Mouse (Mus musculus) intestine, postnatal 0 days (tissue): Measurements from ENCODE around the gene Aoc2. TPM values are rescaled to one million over a fixed set of nuclear protein-coding genes. Genes with fewer than 3 reads are reported as not detected.

Experiments
- ATAC-seq: fragments of 200-750 bp; cut with Nextera tagmentation; 2 replicates; pipeline ENCODE4 v1.8.0; 2017; ENCODE audit warnings: mild to moderate bottlenecking, moderate TSS enrichment, moderate library complexity
- H3K27ac ChIP-seq: fragments of 300-500 bp; sonication (generic); 2 replicates; pipeline ENCODE4 v1.5.1; 2014; ENCODE audit warnings: mild to moderate bottlenecking, low read depth, low read length, moderate library complexity
- H3K27me3 ChIP-seq: fragments of 300-500 bp; sonication (generic); replicated peaks from 2 replicates; pipeline ENCODE4 v1.6.1; 2014; ENCODE audit warnings: low read length, mixed read lengths; ENCODE audit not compliant: control insufficient read depth, insufficient read depth
- H3K36me3 ChIP-seq: fragments of 300-500 bp; sonication (generic); 2 replicates; pipeline ENCODE4 v1.6.1; 2014; ENCODE audit warnings: mild to moderate bottlenecking, moderate library complexity; ENCODE audit not compliant: control insufficient read depth, insufficient read depth
- H3K4me1 ChIP-seq: fragments of 300-500 bp; sonication (generic); replicated peaks from 2 replicates; pipeline ENCODE4 v1.6.1; 2014; ENCODE audit warnings: antibody characterized with exemption, low read length, mixed read lengths; ENCODE audit not compliant: control insufficient read depth, insufficient read depth
- H3K4me2 ChIP-seq: fragments of 300-500 bp; sonication (generic); replicated peaks from 2 replicates; pipeline ENCODE4 v1.6.1; 2014; ENCODE audit warnings: low read depth, mild to moderate bottlenecking, moderate library complexity
- H3K4me3 ChIP-seq: fragments of 300-500 bp; sonication (generic); 2 replicates; pipeline ENCODE4 v1.5.1; 2014; ENCODE audit warnings: low read depth, low read length
- H3K9ac ChIP-seq: fragments of 300-500 bp; sonication (generic); 2 replicates; pipeline ENCODE4 v1.6.1; 2014; ENCODE audit warnings: mild to moderate bottlenecking, low read depth, low read length
- H3K9me3 ChIP-seq: fragments of 300-500 bp; sonication (generic); 2 replicates; pipeline ENCODE4 v1.6.1; 2016; ENCODE audit warnings: mixed run types; ENCODE audit not compliant: control insufficient read depth
- CTCF ChIP-seq: sonication (generic); IDR thresholded peaks from 2 replicates; pipeline ENCODE4 v1.5.1; 2016; ENCODE audit warnings: low read depth, mild to moderate bottlenecking, control low read depth, antibody characterized with exemption, moderate library complexity
- WGBS: fragments of 180-500 bp; shearing (Covaris S2); extraction: QIAGEN DNeasy Blood & Tissue Kit; methylation state at CpG from one replicate; pipeline ENCODE4 v1.1.7; 2014; 5-methylcytosine and 5-hydroxymethylcytosine counted together
- polyA plus RNA-seq: library from polyadenylated mRNA; unstranded; fragments of >200 nt; fragmentation: Nextera tagmentation; extraction: Ambion mirVana; gene quantifications from 2 replicates; pipeline ENCODE4 v1.2.1, GENCODE M21; 2015

Aoc2 gene
- 0.34 and 0.41 TPM in 2 replicates for polyA plus RNA-seq

- H3K4me3 ChIP-seq: no peak within 1 kb of the TSS
- no peaks in the 10 kb centered on the region for H3K9me3 ChIP-seq
- no peak for TF ChIP-seq CTCF
- no peaks in the 10 kb centered on the region for H3K4me1 ChIP-seq
- ATAC-seq: no peak
- H3K27me3 ChIP-seq: no peaks in the 10 kb centered on the region
- no peak within 1 kb of the TSS for H3K4me2 ChIP-seq
- no peak within 1 kb of the TSS for H3K9ac ChIP-seq
- H3K27ac ChIP-seq: no peak within 1 kb of the TSS; the same call in 1 of the 2 replicates
- 81% methylated on average over 5 of the region's 5 CpGs for WGBS
- peaks cover 57% of the 10 kb centered on the region for H3K36me3 ChIP-seq
These were observed at the start of gene Aoc2 for GRCm38 (mm10) chr11:101324763-101325162. Gene Aoc2 (plus strand): TSS chr11:101325063.

GRCm38 (mm10) chr11:101275309-101275708, 49.6 kb upstream of the Aoc2 start:
- no peak overlapping the region for H3K9ac ChIP-seq
- H3K4me2 ChIP-seq: no peak overlapping the region
- no peak for TF ChIP-seq CTCF
- no peaks in the 10 kb centered on the region; the same call in 1 of the 2 replicates for H3K36me3 ChIP-seq
- peaks cover 18% of the 10 kb centered on the region for H3K4me1 ChIP-seq
- WGBS: 76% methylated on average over 4 of the region's 4 CpGs
- H3K27ac ChIP-seq: no peak overlapping the region
- no peak for ATAC-seq
- H3K9me3 ChIP-seq: no peaks in the 10 kb centered on the region
- no peak overlapping the region for H3K4me3 ChIP-seq
- no peaks in the 10 kb centered on the region for H3K27me3 ChIP-seq

GRCm38 (mm10) chr11:101276319-101277070, 48.4 kb upstream of the Aoc2 start:
- 47% methylated on average over 27 of the region's 27 CpGs for WGBS

GRCm38 (mm10) chr11:101277381-101278222, 47.3 kb upstream of the Aoc2 start:
- Histone ChIP-seq H3K4me2 (peak overlapping the region; percentile 75), H3K4me3 (peak overlapping the region; percentile 89), H3K9me3 (no peaks in the 10 kb centered on the region), H3K9ac (peak overlapping the region; percentile 76; the same call in 1 of the 2 replicates), H3K36me3 (no peaks in the 10 kb centered on the region; the same call in 1 of the 2 replicates), H3K27me3 (no peaks in the 10 kb centered on the region), H3K27ac (peak overlapping the region; percentile 84), H3K4me1 (peaks cover 18% of the 10 kb centered on the region)
- peak; percentile 66 for ATAC-seq
- TF ChIP-seq CTCF: no peak
- WGBS: 36% methylated on average over 12 of the region's 12 CpGs

More at GRCm38 (mm10) chr11:101276319-101277070, 48.4 kb upstream of the Aoc2 start:
- Histone ChIP-seq H3K36me3 (no peaks in the 10 kb centered on the region; the same call in 1 of the 2 replicates), H3K9me3 (no peaks in the 10 kb centered on the region), H3K27me3 (no peaks in the 10 kb centered on the region), H3K4me1 (peaks cover 18% of the 10 kb centered on the region), H3K4me2 (peak overlapping the region; percentile 75), H3K27ac (no peak overlapping the region; the same call in 1 of the 2 replicates), H3K9ac (no peak overlapping the region), H3K4me3 (peak overlapping the region; percentile 7; the same call in 1 of the 2 replicates)
- no peak for TF ChIP-seq CTCF
- ATAC-seq: no peak

- peak within 1 kb of the TSS; percentile 84 for H3K27ac ChIP-seq
- peak; percentile 68 for ATAC-seq
- no peaks in the 10 kb centered on the region for H3K27me3 ChIP-seq
- H3K4me1 ChIP-seq: peaks cover 18% of the 10 kb centered on the region
- peak within 1 kb of the TSS; percentile 75 for H3K4me2 ChIP-seq
- no peaks in the 10 kb centered on the region for H3K9me3 ChIP-seq
- peak within 1 kb of the TSS; percentile 89 for H3K4me3 ChIP-seq
- WGBS: 5% methylated on average over 45 of the region's 45 CpGs
- TF ChIP-seq CTCF: peak; percentile 21; the same call in 1 of the 2 replicates
- H3K9ac ChIP-seq: peak within 1 kb of the TSS; percentile 76
- no peaks in the 10 kb centered on the region; the same call in 1 of the 2 replicates for H3K36me3 ChIP-seq
These were observed 46.4 kb upstream of the Aoc2 start, which contains the start of the genes Cntd1 and Coa3 for GRCm38 (mm10) chr11:101278223-101279192. Gene Cntd1 (plus strand): TSS chr11:101279012. Gene Coa3 (minus strand): TSS chr11:101279114.
